Mouse (Mus musculus) CH12F3 (cell line): ENCODE results near the gene Tnnt1.

Experiments
- in situ Hi-C: fragments of 300-500 bp; cut with MboI; formaldehyde crosslinking; loops from 2 replicates; pipeline ENCODE4 v1.14.3; 2020; ENCODE audit warnings: low sequenced_read_pairs

Tnnt1 gene

GRCm38 (mm10) chr7:4498251-4498650 lies 17.9 kb downstream of the Tnnt1 start:
- in situ Hi-C loops = no loop called here

GRCm38 (mm10) chr7:4497271-4497903 lies 18.8 kb downstream of the Tnnt1 start:
- in situ Hi-C loops = no loop called here

GRCm38 (mm10) chr7:4496468-4496867 lies 19.7 kb downstream of the Tnnt1 start:
- in situ Hi-C loops = no loop called here

GRCm38 (mm10) chr7:4493991-4494390 lies 22.2 kb downstream of the Tnnt1 start:
- in situ Hi-C loops = no loop called here

GRCm38 (mm10) chr7:4492284-4493224 lies 23.6 kb downstream of the Tnnt1 start:
- in situ Hi-C loops = no loop called here

- in situ Hi-C loops = no loop called here
These were observed 24.9 kb downstream of the Tnnt1 start for GRCm38 (mm10) chr7:4491308-4491707.

GRCm38 (mm10) chr7:4482281-4482680 lies 33.9 kb downstream of the Tnnt1 start:
- in situ Hi-C loops = no loop called here

GRCm38 (mm10) chr7:4479674-4480073 lies 36.5 kb downstream of the Tnnt1 start:
- in situ Hi-C loops = no loop called here

GRCm38 (mm10) chr7:4478796-4479291 lies 37.3 kb downstream of the Tnnt1 start:
- in situ Hi-C loops = no loop called here

GRCm38 (mm10) chr7:4478021-4478795 lies 38.0 kb downstream of the Tnnt1 start:
- in situ Hi-C loops = no loop called here

- in situ Hi-C loops = no loop called here
These were observed 42.2 kb downstream of the Tnnt1 start for GRCm38 (mm10) chr7:4473940-4474339.

- in situ Hi-C loops = no loop called here
These were observed 45.0 kb downstream of the Tnnt1 start for GRCm38 (mm10) chr7:4471179-4471555.

- in situ Hi-C loops = no loop called here
These were observed 45.7 kb downstream of the Tnnt1 start for GRCm38 (mm10) chr7:4470275-4471178.

GRCm38 (mm10) chr7:4467801-4468200 lies 48.4 kb downstream of the Tnnt1 start:
- in situ Hi-C loops = no loop called here

GRCm38 (mm10) chr7:4464194-4464824 lies 51.9 kb downstream of the Tnnt1 start:
- in situ Hi-C loops = no loop called here

- in situ Hi-C loops = no loop called here
These were observed 55.4 kb downstream of the Tnnt1 start, which contains the start of gene Eps8l1 for GRCm38 (mm10) chr7:4460576-4461434. Gene Eps8l1, plus strand, starts transcription at chr7:4460674.
